Mouse (Mus musculus): ENCODE data around the gene Gm9972.

DNA sequence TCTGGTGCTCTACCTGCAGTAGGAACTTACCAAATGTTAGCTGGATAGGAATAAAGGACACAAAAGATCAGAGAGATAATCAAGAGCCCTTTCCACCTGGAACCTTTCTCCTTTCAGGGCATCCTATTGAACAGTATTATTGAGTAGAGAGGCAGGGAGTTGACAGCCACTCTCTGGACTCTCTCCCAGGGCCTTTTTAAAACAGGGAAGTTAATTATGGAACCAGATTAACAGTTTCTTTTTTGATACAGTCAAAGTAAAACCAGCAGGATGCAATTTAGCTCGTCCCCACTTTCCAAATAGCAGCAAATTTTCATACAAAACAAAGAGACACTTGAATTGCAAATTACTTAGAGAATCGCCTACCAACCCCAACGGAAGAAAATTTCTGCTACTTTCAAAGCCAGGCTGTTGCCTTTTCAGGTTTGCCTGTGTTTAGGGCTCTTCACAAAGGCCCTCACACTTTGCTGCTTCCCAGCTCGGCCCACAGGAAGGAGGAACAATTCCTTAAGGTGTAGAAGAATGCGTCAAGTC, 24.0 kb downstream of the Gm9972 start:
- TF ChIP-seq HCFC1 (IDR thresholded peaks at IDR 0.05; ENCODE audit: borderline replicate concordance, insufficient read depth, low read length) (no peak), CHD2 (IDR thresholded peaks at IDR 0.05; ENCODE audit: low read depth, low read length) (no peak), ZNF384 (IDR thresholded peaks at IDR 0.05; ENCODE audit: low read depth, low read length) (no peak), MAFK (IDR thresholded peaks at IDR 0.05; ENCODE audit: insufficient read depth, low read depth, low read length) (no peak), ZC3H11A (IDR thresholded peaks at IDR 0.05; ENCODE audit: borderline replicate concordance, low read depth, low read length) (no peak)

Measured in ES-E14 (cell line).